Mouse (Mus musculus): ENCODE results near the gene Mapk8ip1. TPM values are rescaled to one million over a fixed set of nuclear protein-coding genes. Genes with fewer than 3 reads are reported as not detected.

The Mapk8ip1 gene
- total and polyA plus RNA-seq, 3 experiments, result 3.8 to 7.1 (median 4.5) TPM

DNA sequence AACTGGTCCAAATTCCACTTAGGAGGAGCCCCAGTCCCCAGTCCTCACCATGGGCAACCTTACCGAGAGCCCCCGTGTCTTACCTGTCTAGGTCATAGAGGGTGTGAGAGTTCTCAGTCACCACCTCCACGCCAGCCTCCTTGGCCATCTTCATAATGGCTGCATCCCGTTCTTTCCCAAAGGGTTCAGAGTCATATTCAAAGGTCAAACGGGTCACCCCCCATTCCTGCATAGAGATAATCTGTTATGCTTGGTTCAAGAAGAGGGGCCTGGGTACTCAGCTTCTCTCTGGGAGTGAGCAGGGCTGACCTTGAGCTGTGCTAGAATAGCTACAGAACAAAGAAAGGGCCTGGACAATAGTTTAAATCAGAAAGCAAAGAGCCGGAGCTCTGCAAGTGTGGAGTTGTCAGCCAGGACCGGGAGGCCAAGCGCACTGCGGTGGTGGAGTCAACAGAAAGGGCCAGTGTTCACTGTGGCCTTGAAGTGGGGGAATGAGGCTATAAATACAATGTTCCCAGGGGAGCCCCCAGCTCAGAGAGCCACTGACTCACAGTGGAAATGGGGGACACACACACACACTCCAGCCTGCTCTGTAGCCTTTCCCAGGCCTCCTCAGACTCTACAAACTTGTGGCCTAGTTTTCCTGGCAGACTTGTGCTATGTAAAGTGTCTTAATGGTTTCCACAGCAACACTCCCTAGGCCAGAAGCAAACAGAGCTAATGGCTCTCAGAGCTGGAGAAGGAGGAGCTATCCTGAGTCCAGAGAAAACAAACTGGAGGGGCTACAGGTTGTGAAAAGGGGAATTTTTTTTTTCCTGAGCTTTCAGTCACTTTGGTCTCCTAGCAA, 23.6 kb upstream of the Mapk8ip1 start:
- peak overlapping the region; percentile 95 for H3K27ac ChIP-seq
- peak; percentile 50 for TF ChIP-seq POLR2A (IDR thresholded peaks at IDR 0.05; ENCODE audit: insufficient read depth, low read depth, low read length)
- no peak for TF ChIP-seq CTCF (IDR thresholded peaks at IDR 0.05)
- peak; percentile 66; the same call in 1 of the 2 replicates for TF ChIP-seq EP300 (IDR thresholded peaks at IDR 0.05; ENCODE audit: insufficient read depth, low read depth, low read length)
- no peak overlapping the region for H3K4me3 ChIP-seq
- H3K4me1 ChIP-seq (ENCODE audit: control insufficient read depth, insufficient read depth, low read length), result peaks cover 61% of the 10 kb centered on the region
- DNase-seq, result peak; percentile 70 to 82
- H3K79me2 ChIP-seq (replicated peaks; ENCODE audit: control insufficient read depth, insufficient read depth, low read length), result no peaks in the 10 kb centered on the region
- H3K27me3 ChIP-seq (ENCODE audit: control insufficient read depth, insufficient read depth, low read length), result no peaks in the 10 kb centered on the region
- H3K36me3 ChIP-seq (ENCODE audit: control insufficient read depth, insufficient read depth, low read length), result peaks cover 47% of the 10 kb centered on the region
- 34% methylated on average over 9 of the region's 9 CpGs for WGBS
- intact Hi-C loops (cut with DNase I), result loop anchor here (5.0 kb wide), 1 partner anchor 47 kb away; no protein-coding TSS in a partner anchor
- H3K9ac ChIP-seq (ENCODE audit: low read depth, low read length), result peak overlapping the region; percentile 45; the same call in 1 of the 2 replicates

DNA sequence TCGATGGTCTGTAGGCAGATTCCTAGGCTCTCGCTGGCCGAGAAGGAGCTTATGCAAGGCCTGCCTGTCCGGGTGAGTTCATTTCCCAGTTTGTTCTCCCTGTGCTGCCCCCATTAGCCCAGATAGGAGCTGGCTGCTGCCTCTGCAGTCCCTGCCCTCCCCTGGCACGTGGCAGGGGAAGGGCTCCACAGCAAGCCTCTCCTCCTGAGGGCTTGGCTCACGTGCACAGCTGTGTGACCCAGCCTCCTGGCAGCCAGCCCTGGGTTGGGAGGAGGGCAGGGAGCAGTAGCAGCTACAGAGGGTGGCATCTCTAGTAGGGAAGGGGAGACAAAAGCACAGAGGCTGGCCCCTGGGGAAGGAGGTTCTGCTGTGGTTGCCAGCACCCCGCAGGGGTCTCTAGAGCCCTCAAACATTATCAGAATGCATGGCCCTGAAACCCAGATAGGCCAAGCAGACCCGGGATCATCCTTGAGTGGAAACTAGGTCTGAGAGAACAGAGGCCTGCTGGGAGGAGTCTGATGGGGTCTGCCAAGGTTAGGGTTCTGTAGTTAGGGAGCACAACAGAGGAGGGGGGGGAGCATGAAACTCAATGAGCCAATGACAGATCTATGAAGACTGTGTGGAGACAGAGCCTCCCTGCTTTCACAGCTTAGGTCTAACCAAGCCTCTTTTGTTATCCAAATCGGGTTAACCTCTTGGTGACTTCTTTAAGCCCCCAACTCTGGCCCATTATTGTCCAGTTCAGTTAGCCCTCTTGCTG, 22.8 kb upstream of the Mapk8ip1 start:
- H3K36me3 ChIP-seq (ENCODE audit: control insufficient read depth, insufficient read depth, low read length), result peaks cover 47% of the 10 kb centered on the region
- intact Hi-C loops (cut with DNase I), result loop anchor here (5.0 kb wide), 1 partner anchor 47 kb away; no protein-coding TSS in a partner anchor
- peak; percentile 64 for TF ChIP-seq POLR2A (IDR thresholded peaks at IDR 0.05; ENCODE audit: insufficient read depth, low read depth, low read length)
- peak; percentile 17; the same call in 1 of the 2 replicates for TF ChIP-seq CTCF (IDR thresholded peaks at IDR 0.05)
- peak; percentile 86 for TF ChIP-seq EP300 (IDR thresholded peaks at IDR 0.05; ENCODE audit: insufficient read depth, low read depth, low read length)
- no peaks in the 10 kb centered on the region for H3K27me3 ChIP-seq (ENCODE audit: control insufficient read depth, insufficient read depth, low read length)
- H3K4me1 ChIP-seq (ENCODE audit: control insufficient read depth, insufficient read depth, low read length), result peaks cover 55% of the 10 kb centered on the region
- DNase-seq, result peak; percentile 95 to 97
- WGBS, result 24% methylated on average over 9 of the region's 9 CpGs
- peak overlapping the region; percentile 95 for H3K27ac ChIP-seq
- H3K4me3 ChIP-seq, result no peak overlapping the region
- no peaks in the 10 kb centered on the region for H3K79me2 ChIP-seq (replicated peaks; ENCODE audit: control insufficient read depth, insufficient read depth, low read length)
- peak overlapping the region; percentile 54 for H3K9ac ChIP-seq (ENCODE audit: low read depth, low read length)

GRCm38 (mm10) chr2:92423156-92423555, 22.1 kb upstream of the Mapk8ip1 start:
- Histone ChIP-seq H3K36me3 (ENCODE audit: control insufficient read depth, insufficient read depth, low read length) (peaks cover 43% of the 10 kb centered on the region), H3K4me3 (no peak overlapping the region), H3K27me3 (ENCODE audit: control insufficient read depth, insufficient read depth, low read length) (no peaks in the 10 kb centered on the region), H3K79me2 (replicated peaks; ENCODE audit: control insufficient read depth, insufficient read depth, low read length) (no peaks in the 10 kb centered on the region), H3K9ac (ENCODE audit: low read depth, low read length) (peak overlapping the region; percentile 54), H3K27ac (peak overlapping the region; percentile 95), H3K4me1 (ENCODE audit: control insufficient read depth, insufficient read depth, low read length) (peaks cover 51% of the 10 kb centered on the region)
- intact Hi-C loops (cut with DNase I), result loop anchor here (5.0 kb wide), 1 partner anchor 46 kb away; no protein-coding TSS in a partner anchor
- 79% methylated on average over 9 of the region's 9 CpGs for WGBS
- DNase-seq, result no peak
- no peak for TF ChIP-seq POLR2A (IDR thresholded peaks at IDR 0.05; ENCODE audit: insufficient read depth, low read depth, low read length)
- TF ChIP-seq EP300 (IDR thresholded peaks at IDR 0.05; ENCODE audit: insufficient read depth, low read depth, low read length), result no peak
- no peak for TF ChIP-seq CTCF (IDR thresholded peaks at IDR 0.05)

DNA sequence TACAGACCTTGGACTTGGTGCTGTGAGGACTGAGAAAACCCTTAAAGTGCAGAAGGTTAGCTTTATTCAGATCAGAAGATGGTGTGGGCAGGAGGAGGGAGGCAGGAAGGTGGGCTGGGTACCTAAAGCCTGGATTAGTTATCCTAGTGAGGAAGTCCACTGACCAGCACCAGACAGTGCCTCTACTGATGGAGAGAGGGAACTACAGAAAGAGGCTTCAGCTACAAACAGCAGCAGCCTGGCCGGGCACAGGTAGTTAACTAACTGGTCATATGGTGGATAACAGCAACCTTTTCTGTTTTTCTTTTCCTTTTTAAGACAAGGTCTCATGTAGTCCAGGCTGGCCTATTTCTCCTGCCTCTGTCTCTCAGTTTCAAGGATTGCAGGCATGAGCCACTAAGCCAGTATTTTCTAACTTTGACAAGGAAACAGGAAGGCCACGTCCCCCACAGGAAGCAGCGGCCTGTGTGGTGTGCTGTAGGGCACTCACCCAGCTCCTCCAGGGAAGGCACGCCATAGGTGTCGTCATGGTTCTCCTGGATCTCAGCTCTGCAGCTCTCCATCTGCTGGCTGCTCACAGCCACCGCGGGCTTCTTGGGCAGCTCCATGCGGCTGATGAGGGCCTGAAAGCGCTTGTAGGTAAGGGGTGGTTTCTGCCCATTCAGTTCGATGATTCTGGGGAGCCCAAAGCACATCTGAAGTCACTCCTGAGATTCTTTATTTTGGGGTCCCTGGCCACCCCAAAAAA, 21.5 kb upstream of the Mapk8ip1 start:
- Histone ChIP-seq H3K4me1 (ENCODE audit: control insufficient read depth, insufficient read depth, low read length) (peaks cover 46% of the 10 kb centered on the region), H3K27ac (peak overlapping the region; percentile 95), H3K4me3 (no peak overlapping the region), H3K36me3 (ENCODE audit: control insufficient read depth, insufficient read depth, low read length) (peaks cover 41% of the 10 kb centered on the region), H3K9ac (ENCODE audit: low read depth, low read length) (no peak overlapping the region), H3K27me3 (ENCODE audit: control insufficient read depth, insufficient read depth, low read length) (no peaks in the 10 kb centered on the region), H3K79me2 (replicated peaks; ENCODE audit: control insufficient read depth, insufficient read depth, low read length) (no peaks in the 10 kb centered on the region)
- no peak for DNase-seq
- TF ChIP-seq POLR2A (IDR thresholded peaks at IDR 0.05; ENCODE audit: insufficient read depth, low read depth, low read length) (no peak), CTCF (IDR thresholded peaks at IDR 0.05) (peak; percentile 62)
- intact Hi-C loops (cut with DNase I), result loop anchor here (5.0 kb wide), 1 partner anchor 45 kb away; no protein-coding TSS in a partner anchor
- 38% methylated on average over 10 of the region's 10 CpGs for WGBS

- peak in 1 of 2 experiments; percentile 51 for DNase-seq
- H3K4me1 ChIP-seq (ENCODE audit: control insufficient read depth, insufficient read depth, low read length), result peaks cover 41% of the 10 kb centered on the region
- TF ChIP-seq CTCF (IDR thresholded peaks at IDR 0.05) (no peak), POLR2A (IDR thresholded peaks at IDR 0.05; ENCODE audit: insufficient read depth, low read depth, low read length) (no peak), EP300 (IDR thresholded peaks at IDR 0.05; ENCODE audit: insufficient read depth, low read depth, low read length) (no peak)
- no peak overlapping the region for H3K9ac ChIP-seq (ENCODE audit: low read depth, low read length)
- H3K36me3 ChIP-seq (ENCODE audit: control insufficient read depth, insufficient read depth, low read length), result peaks cover 39% of the 10 kb centered on the region
- H3K27me3 ChIP-seq (ENCODE audit: control insufficient read depth, insufficient read depth, low read length), result no peaks in the 10 kb centered on the region
- H3K4me3 ChIP-seq, result no peak overlapping the region
- H3K27ac ChIP-seq, result peak overlapping the region; percentile 95
- intact Hi-C loops (cut with DNase I), result loop anchor here (2.0 to 5.0 kb wide), 2 partner anchors 29 to 45 kb away; no protein-coding TSS in a partner anchor
- no peaks in the 10 kb centered on the region for H3K79me2 ChIP-seq (replicated peaks; ENCODE audit: control insufficient read depth, insufficient read depth, low read length)
- WGBS, result 67% methylated on average over 7 of the region's 7 CpGs
Observed at GRCm38 (mm10) chr2:92421723-92422387, 20.8 kb upstream of the Mapk8ip1 start.
